Mouse (Mus musculus) midbrain, embryonic 14.5 days (tissue): Measurements from ENCODE around the gene Dpyd. TPM values are rescaled to one million over a fixed set of nuclear protein-coding genes. Genes with fewer than 3 reads are reported as not detected.

ENCODE experiments used
- ATAC-seq: fragments of 200-750 bp; cut with Nextera tagmentation; 2 replicates; pipeline ENCODE4 v1.8.0; 2017; ENCODE audit warnings: moderate number of reproducible peaks, moderate library complexity; ENCODE audit not compliant: low FRiP score, low TSS enrichment
- DNase-seq: peaks from one replicate; pipeline ENCODE4 v3.0.0-alpha.2; 2015
- H3K27ac ChIP-seq: fragments of 300-500 bp; sonication (generic); replicated peaks from 2 replicates; pipeline ENCODE4 v1.5.1; 2014; ENCODE audit warnings: mild to moderate bottlenecking, low read depth, low read length, moderate library complexity
- H3K27me3 ChIP-seq: fragments of 300-500 bp; sonication (generic); 2 replicates; pipeline ENCODE4 v1.6.1; 2014; ENCODE audit warnings: low read length, control low read depth, mixed read lengths; ENCODE audit not compliant: control insufficient read depth, insufficient read depth
- H3K36me3 ChIP-seq: fragments of 300-500 bp; sonication (generic); 2 replicates; pipeline ENCODE4 v1.6.1; 2014; ENCODE audit warnings: low read length, control low read depth; ENCODE audit not compliant: control insufficient read depth, insufficient read depth
- H3K4me1 ChIP-seq: fragments of 300-500 bp; sonication (generic); 2 replicates; pipeline ENCODE4 v1.6.1; 2014; ENCODE audit warnings: mild to moderate bottlenecking, antibody characterized with exemption, low read length, control low read depth; ENCODE audit not compliant: control insufficient read depth, insufficient read depth
- H3K4me2 ChIP-seq: fragments of 300-500 bp; sonication (generic); 2 replicates; pipeline ENCODE4 v1.6.1; 2014; ENCODE audit warnings: mild to moderate bottlenecking, low read length, moderate library complexity
- H3K4me3 ChIP-seq: fragments of 300-500 bp; sonication (generic); replicated peaks from 2 replicates; pipeline ENCODE4 v1.5.1; 2014; ENCODE audit warnings: low read depth, low read length
- H3K9ac ChIP-seq: fragments of 300-500 bp; sonication (generic); replicated peaks from 2 replicates; pipeline ENCODE4 v1.6.1; 2014; ENCODE audit warnings: mild to moderate bottlenecking, low read length, moderate library complexity
- H3K9me3 ChIP-seq: fragments of 300-500 bp; sonication (generic); 2 replicates; pipeline ENCODE4 v1.6.1; 2016; ENCODE audit warnings: low read length, control low read depth, mixed read lengths; ENCODE audit not compliant: control insufficient read depth
- WGBS: fragments of 180-500 bp; shearing (Covaris S2); extraction: QIAGEN DNeasy Blood & Tissue Kit; methylation state at CpG from one replicate; pipeline ENCODE4 v1.1.7; 2014; 5-methylcytosine and 5-hydroxymethylcytosine counted together
- polyA plus RNA-seq: library from polyadenylated mRNA; unstranded; fragments of >200 nt; fragmentation: Nextera tagmentation; extraction: Ambion mirVana; gene quantifications from 2 replicates; pipeline ENCODE4 v1.2.1, GENCODE M21; 2014

Gene Dpyd
- polyA plus RNA-seq, 1 experiment from 2014 or later = 3.4 TPM

DNA sequence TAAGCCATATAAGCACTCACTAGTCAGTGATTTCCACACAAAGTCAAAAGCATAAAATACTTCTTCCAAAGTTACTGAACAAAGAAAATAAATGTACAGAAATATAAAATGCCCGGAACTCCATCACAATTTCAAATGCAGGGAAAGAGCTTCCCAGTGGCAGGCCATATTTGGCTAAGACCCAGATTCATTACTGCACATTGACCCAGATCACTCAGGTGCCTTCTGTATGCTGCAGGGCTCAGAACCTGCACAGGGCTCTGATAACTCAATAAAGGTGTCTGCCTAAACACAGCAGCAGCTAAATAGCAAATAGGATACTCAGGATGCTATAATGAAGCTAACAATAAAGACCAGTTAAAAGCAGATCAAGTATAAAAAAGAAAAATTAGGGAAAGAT lies 820.5 kb downstream of the Dpyd start:
- WGBS = 98% methylated on average over 1 of the region's 1 CpGs
- Histone ChIP-seq H3K4me3 (no peak overlapping the region), H3K27ac (no peak overlapping the region), H3K4me2 (no peak overlapping the region), H3K36me3 (no peaks in the 10 kb centered on the region), H3K27me3 (peaks cover 19% of the 10 kb centered on the region; the same call in 1 of the 2 replicates), H3K4me1 (no peaks in the 10 kb centered on the region), H3K9me3 (no peaks in the 10 kb centered on the region), H3K9ac (no peak overlapping the region)
- ATAC-seq (no peak), DNase-seq (no peak)

DNA sequence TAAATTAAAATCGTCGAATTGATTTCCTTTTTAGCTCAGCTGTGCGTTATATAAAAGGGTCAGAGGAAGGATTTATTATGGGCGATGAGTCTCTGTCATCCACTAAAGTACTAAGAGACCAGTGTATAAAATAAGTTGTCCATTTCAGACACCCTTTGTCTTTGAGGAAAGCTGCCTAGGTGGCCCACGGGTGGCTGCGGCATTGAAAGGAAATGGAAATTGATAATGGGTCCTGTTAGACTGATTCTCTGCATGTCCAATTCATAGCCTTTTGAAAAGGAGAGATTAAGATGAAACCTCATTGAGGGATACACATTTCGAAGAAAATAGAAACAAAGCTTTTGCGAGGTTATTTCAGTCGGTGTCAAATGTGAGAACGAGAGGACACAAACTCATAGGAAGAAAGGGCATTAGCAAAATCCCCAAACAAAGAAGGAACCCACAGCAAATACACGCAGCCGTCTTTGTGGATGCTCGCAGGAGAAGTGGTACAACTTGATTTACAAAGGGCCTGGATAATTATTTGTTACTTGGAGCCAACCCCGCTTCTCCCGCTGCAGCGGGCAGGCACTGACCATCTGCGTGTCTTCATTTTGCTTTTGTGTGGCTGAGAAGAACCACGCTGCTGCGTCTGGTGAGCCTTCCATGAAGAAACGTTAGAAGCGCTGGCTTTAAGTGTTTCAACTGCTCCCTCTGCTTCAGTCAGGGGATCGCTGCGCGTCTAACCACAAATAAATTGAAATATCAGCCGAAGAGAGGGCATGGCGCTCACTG lies 825.6 kb downstream of the Dpyd start:
- Histone ChIP-seq H3K36me3 (no peaks in the 10 kb centered on the region), H3K9ac (peak overlapping the region; percentile 51), H3K4me3 (peak overlapping the region; percentile 11; the same call in 1 of the 2 replicates), H3K4me2 (peak overlapping the region; percentile 49), H3K27me3 (peaks cover 20% of the 10 kb centered on the region; the same call in 1 of the 2 replicates), H3K9me3 (no peaks in the 10 kb centered on the region), H3K4me1 (0 out of 2 replicates have a peak, but pooled peaks cover 3% of the 10 kb centered on the region), H3K27ac (peak overlapping the region; percentile 70)
- 7% methylated on average over 26 of the region's 26 CpGs for WGBS
- DNase-seq (peak; percentile 73), ATAC-seq (peak; percentile 72; the same call in 1 of the 2 replicates)

DNA sequence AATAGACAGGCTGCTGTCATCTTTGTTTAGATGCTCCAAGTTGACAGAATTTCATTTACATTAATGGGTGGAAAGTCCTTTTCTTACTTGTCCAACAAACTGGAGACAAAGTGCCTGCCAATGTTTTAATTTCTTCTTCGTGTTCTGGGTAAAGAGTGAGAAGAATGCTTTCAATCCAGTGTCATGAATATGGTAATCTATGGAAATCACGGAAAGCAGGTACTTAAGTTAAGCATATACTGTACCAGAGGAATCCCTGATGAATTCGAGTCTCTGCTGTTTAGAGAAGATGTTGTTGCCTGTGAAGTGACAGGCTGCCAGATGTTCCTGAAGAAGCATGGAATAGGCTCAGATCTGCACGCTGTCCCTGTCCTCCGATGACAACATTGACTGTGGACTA lies 835.3 kb downstream of the Dpyd start:
- Histone ChIP-seq H3K9me3 (no peaks in the 10 kb centered on the region), H3K36me3 (no peaks in the 10 kb centered on the region), H3K9ac (no peak overlapping the region), H3K27ac (no peak overlapping the region), H3K4me2 (no peak overlapping the region), H3K4me3 (no peak overlapping the region), H3K4me1 (no peaks in the 10 kb centered on the region), H3K27me3 (no peaks in the 10 kb centered on the region)
- ATAC-seq (no peak; the same call in 1 of the 2 replicates), DNase-seq (peak; percentile 42)
- whole genome bisulfite sequencing = 42% methylated on average over 5 of the region's 5 CpGs

DNA sequence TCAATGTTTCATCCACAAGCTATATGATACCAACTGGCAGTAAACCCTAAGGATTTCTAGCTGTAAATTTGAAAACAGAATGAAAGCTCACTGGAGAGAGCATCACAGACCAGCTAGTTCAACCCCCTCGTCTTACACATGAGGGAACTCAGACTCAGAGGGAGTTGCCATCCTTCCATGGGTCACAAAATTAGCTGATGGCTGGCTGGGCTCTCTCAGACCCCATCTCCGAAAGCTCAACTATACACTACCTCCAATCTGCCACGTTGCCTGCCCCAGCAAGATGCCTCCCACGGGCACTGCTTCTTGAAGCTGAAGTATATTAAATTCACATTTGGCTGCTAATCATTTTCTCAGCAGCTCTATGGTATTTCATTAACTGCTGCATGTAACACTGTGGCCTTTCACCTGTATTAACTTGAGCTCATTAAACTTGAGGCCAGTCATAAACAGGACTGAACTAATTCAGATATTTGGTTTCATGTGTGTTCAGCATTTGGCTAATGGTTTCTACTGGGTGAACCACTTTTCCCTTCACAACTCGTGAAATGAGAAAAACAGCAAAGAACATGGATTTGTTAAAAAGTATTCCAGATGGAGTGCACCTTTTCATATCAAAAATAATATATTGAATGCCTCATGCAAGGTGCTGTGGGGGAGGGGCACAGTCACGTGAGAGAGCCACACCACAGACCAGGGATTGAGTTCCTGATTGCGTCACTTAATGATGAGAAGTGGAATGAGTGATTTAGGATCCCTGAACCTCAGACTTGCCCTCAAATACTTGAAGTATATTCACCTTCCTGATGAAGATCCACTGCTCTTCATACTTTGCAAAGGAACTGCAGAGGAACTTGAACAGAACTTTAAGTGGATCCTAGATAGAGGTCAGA lies 841.2 kb downstream of the Dpyd start:
- Histone ChIP-seq H3K9me3 (no peaks in the 10 kb centered on the region), H3K27me3 (no peaks in the 10 kb centered on the region), H3K27ac (no peak overlapping the region), H3K9ac (no peak overlapping the region), H3K4me2 (no peak overlapping the region), H3K4me1 (no peaks in the 10 kb centered on the region), H3K36me3 (no peaks in the 10 kb centered on the region), H3K4me3 (no peak overlapping the region)
- WGBS = 70% methylated on average over 7 of the region's 7 CpGs
- no peak for DNase-seq
- no peak for ATAC-seq

DNA sequence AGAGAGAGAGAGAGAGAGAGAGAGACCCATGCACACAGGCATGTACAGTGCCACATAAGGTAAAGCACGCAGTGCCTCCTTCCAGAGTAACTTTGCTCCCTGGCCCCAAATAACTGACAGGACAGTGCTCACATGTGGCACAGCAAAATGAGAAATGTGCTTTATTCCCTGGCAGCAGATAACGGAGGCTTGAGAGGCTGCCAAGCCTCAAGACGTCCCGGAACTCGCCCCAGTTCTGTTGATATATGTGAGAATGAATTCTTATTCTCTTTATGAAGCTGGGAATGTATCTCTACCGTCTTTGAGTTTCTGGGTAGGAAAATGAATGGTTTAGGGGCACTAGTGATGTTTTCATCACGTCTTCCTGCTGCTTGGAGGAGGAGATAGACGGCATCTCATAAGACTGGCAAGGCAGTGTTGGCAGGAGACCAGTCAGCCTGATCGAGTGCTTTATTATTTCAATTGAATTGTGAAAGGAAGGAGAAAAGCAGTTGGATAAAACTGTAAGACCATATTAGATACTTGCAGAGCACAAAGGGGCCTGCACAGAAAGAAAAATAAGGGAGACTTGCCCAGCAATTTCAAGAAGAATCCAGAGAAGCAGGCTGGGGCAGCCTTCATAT lies 857.3 kb downstream of the Dpyd start:
- H3K9ac ChIP-seq = no peak overlapping the region
- no peak for ATAC-seq
- peak; percentile 6 for DNase-seq
- H3K4me3 ChIP-seq = no peak overlapping the region
- H3K36me3 ChIP-seq = no peaks in the 10 kb centered on the region
- H3K27me3 ChIP-seq = no peaks in the 10 kb centered on the region
- H3K27ac ChIP-seq = no peak overlapping the region
- no peak overlapping the region for H3K4me2 ChIP-seq
- WGBS = 76% methylated on average over 9 of the region's 9 CpGs
- H3K9me3 ChIP-seq = no peaks in the 10 kb centered on the region
- no peaks in the 10 kb centered on the region for H3K4me1 ChIP-seq

DNA sequence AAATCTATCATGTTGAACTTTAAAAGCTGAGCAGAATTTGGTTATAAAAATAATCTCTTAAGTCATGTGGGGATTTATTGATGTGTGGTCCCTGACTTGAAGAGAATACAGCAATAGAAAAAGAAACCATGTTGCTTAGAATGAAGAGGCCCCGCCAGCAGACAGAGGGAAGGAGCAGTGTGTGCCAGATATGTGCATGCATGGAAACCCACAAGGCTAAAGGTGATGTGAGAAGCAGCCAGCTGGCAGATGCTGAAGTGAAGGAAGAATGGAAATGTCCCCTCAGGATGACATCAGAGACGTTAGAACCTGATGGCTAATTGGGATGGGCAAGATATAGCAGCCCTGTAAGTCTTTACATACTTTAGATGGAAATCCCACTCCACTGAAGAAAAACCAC lies 857.8 kb downstream of the Dpyd start:
- H3K27ac ChIP-seq = no peak overlapping the region
- H3K9me3 ChIP-seq = no peaks in the 10 kb centered on the region
- 80% methylated on average over 2 of the region's 2 CpGs for WGBS
- no peak overlapping the region for H3K4me2 ChIP-seq
- no peak overlapping the region for H3K4me3 ChIP-seq
- H3K4me1 ChIP-seq = no peaks in the 10 kb centered on the region
- no peaks in the 10 kb centered on the region for H3K27me3 ChIP-seq
- ATAC-seq = no peak
- no peak for DNase-seq
- no peaks in the 10 kb centered on the region for H3K36me3 ChIP-seq
- H3K9ac ChIP-seq = no peak overlapping the region

DNA sequence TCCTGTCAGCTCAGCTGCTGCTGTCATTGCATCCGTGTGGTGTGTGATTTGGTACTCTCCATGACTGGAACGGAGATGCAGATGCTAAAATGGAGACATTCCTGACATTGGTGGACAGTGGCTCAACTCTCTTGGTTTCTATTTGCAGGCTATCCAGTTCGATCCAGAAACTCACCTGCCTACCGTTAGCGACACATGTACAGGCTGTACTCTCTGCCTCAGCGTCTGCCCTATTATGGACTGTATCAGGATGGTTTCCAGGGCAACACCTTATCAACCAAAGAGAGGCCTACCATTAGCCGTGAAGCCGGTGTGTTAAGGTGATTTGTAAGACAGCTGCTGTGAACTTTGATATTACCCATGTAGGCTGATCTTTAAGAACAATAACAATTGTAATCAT lies 869.4 kb downstream of the Dpyd start:
- H3K4me1 ChIP-seq = 0 out of 2 replicates have a peak, but pooled peaks cover 3% of the 10 kb centered on the region
- H3K4me3 ChIP-seq = no peak overlapping the region
- no peaks in the 10 kb centered on the region for H3K9me3 ChIP-seq
- H3K27ac ChIP-seq = no peak overlapping the region
- no peak overlapping the region for H3K9ac ChIP-seq
- no peaks in the 10 kb centered on the region for H3K27me3 ChIP-seq
- peak; percentile 54 for DNase-seq
- no peak overlapping the region for H3K4me2 ChIP-seq
- H3K36me3 ChIP-seq = no peaks in the 10 kb centered on the region
- ATAC-seq = no peak
- WGBS = 66% methylated on average over 8 of the region's 8 CpGs

DNA sequence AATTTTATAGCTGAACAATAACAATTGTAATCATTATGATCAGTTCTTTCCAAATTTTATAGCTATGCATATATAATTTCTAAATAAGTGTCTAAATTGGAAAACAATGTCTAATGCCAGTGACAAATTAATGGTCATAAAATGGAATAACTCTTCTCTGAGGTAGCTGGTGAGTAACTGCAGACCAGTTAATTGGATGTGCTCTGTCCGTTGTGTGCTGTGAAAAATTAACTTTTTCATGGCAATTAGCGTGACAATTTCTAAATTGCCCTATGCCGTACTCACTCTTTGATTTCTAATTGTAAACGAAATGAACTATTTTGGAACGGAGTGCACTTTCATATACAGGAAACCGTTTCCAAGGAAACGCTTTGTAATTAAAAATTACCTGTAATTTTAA lies 869.8 kb downstream of the Dpyd start:
- Histone ChIP-seq H3K27me3 (no peaks in the 10 kb centered on the region), H3K4me3 (no peak overlapping the region), H3K27ac (no peak overlapping the region), H3K9me3 (no peaks in the 10 kb centered on the region), H3K4me1 (0 out of 2 replicates have a peak, but pooled peaks cover 3% of the 10 kb centered on the region), H3K36me3 (no peaks in the 10 kb centered on the region), H3K4me2 (no peak overlapping the region), H3K9ac (no peak overlapping the region)
- 87% methylated on average over 7 of the region's 7 CpGs for WGBS
- ATAC-seq (no peak), DNase-seq (no peak)
